Mouse (Mus musculus) liver, postnatal 0 days (tissue): ENCODE measurements around the gene Ntrk1. TPM values are rescaled to one million over a fixed set of nuclear protein-coding genes. Genes with fewer than 3 reads are reported as not detected.
A peak's percentile ranks its signal among the peaks of the same experiment; 100 is the strongest.

Source experiments
- ATAC-seq: fragments of 200-750 bp; cut with Nextera tagmentation; 2 replicates; pipeline ENCODE4 v1.8.0; 2017; ENCODE audit warnings: mild to moderate bottlenecking, moderate library complexity
- DNase-seq: peaks from one replicate; pipeline ENCODE4 v3.0.0-alpha.2; 2016
- H3K27ac ChIP-seq: fragments of 300-500 bp; sonication (generic); 2 replicates; pipeline ENCODE4 v1.5.1; 2014; ENCODE audit warnings: antibody characterized with exemption, moderate library complexity, mild to moderate bottlenecking, low read depth
- H3K27me3 ChIP-seq: fragments of 300-500 bp; sonication (generic); 2 replicates; pipeline ENCODE4 v1.6.1; 2014; ENCODE audit warnings: low read length, control low read depth, mixed read lengths; ENCODE audit not compliant: insufficient read depth
- H3K36me3 ChIP-seq: fragments of 300-500 bp; sonication (generic); replicated peaks from 2 replicates; pipeline ENCODE4 v1.6.1; 2014; ENCODE audit warnings: mild to moderate bottlenecking, control low read depth, low read length, moderate library complexity, mixed read lengths; ENCODE audit not compliant: insufficient read depth
- H3K4me1 ChIP-seq: fragments of 300-500 bp; sonication (generic); 2 replicates; pipeline ENCODE4 v1.6.1; 2014; ENCODE audit warnings: antibody characterized with exemption, mild to moderate bottlenecking, control low read depth; ENCODE audit not compliant: insufficient read depth
- H3K4me2 ChIP-seq: fragments of 300-500 bp; sonication (generic); 2 replicates; pipeline ENCODE4 v1.6.1; 2014; ENCODE audit warnings: low read depth, mild to moderate bottlenecking, low read length, moderate library complexity, mixed read lengths
- H3K4me3 ChIP-seq: fragments of 300-500 bp; sonication (generic); 2 replicates; pipeline ENCODE4 v1.5.1; 2014; ENCODE audit warnings: low read depth, low read length
- H3K9ac ChIP-seq: fragments of 300-500 bp; sonication (generic); replicated peaks from 2 replicates; pipeline ENCODE4 v1.6.1; 2014; ENCODE audit warnings: mild to moderate bottlenecking, moderate library complexity
- H3K9me3 ChIP-seq: fragments of 300-500 bp; sonication (generic); 2 replicates; pipeline ENCODE4 v1.6.1; 2016; ENCODE audit warnings: mild to moderate bottlenecking, control low read depth, low read length, mixed read lengths
- CTCF ChIP-seq: sonication (generic); IDR thresholded peaks from 2 replicates; pipeline ENCODE4 v1.5.1; 2016; ENCODE audit warnings: antibody characterized with exemption, low read depth
- EP300 ChIP-seq: IDR thresholded peaks from 2 replicates; pipeline ENCODE4 v1.6.1; 2016; ENCODE audit warnings: antibody characterized with exemption, low read depth, mild to moderate bottlenecking
- WGBS: fragments of 180-500 bp; shearing (Covaris S2); extraction: QIAGEN DNeasy Blood & Tissue Kit; methylation state at CpG from one replicate; pipeline ENCODE4 v1.1.7; 2014; ENCODE audit not compliant: insufficient replicate concordance; 5-methylcytosine and 5-hydroxymethylcytosine counted together
- polyA plus RNA-seq: library from polyadenylated mRNA; unstranded; fragments of >200 nt; fragmentation: Nextera tagmentation; extraction: Ambion mirVana; gene quantifications from 2 replicates; pipeline ENCODE4 v1.2.1, GENCODE M21; 2015

Gene Ntrk1
- polyA plus RNA-seq, 1 experiment from 2014 or later: 0.53 TPM

GRCm38 (mm10) chr3:87783282-87784023, 11.5 kb downstream of the Ntrk1 start:
- no peak overlapping the region for H3K4me2 ChIP-seq
- H3K9me3 ChIP-seq: no peaks in the 10 kb centered on the region
- H3K27me3 ChIP-seq: no peaks in the 10 kb centered on the region
- no peak overlapping the region for H3K27ac ChIP-seq
- H3K4me3 ChIP-seq: no peak overlapping the region
- DNase-seq: no peak
- WGBS: 84% methylated on average over 25 of the region's 25 CpGs
- no peak for ATAC-seq
- no peak for TF ChIP-seq CTCF
- no peak for TF ChIP-seq EP300
- H3K4me1 ChIP-seq: no peaks in the 10 kb centered on the region
- H3K36me3 ChIP-seq: no peaks in the 10 kb centered on the region
- no peak overlapping the region for H3K9ac ChIP-seq

DNA sequence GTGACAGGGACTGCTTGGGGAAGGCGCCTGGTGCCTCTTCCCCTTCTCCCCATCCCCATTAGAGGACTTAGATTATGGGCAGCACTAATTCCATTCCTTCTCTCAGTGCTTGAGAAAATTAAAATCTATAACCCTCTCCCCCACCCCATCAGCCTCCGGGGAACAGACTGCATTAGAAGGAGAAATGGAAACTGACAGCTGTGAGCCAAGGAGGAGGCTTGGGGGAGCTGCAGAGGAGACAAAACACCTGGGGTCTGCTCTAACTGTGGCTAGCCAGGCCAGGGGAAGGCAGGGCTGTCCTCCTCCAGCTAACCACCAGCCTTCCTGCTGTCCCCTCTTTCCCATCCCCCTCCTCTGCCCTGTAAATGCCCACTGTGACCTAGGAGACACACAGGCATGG, 15.9 kb downstream of the Ntrk1 start:
- Histone ChIP-seq H3K36me3 (no peaks in the 10 kb centered on the region), H3K4me2 (no peak overlapping the region), H3K4me1 (0 out of 2 replicates have a peak, but pooled peaks cover 2% of the 10 kb centered on the region), H3K9ac (no peak overlapping the region), H3K27ac (no peak overlapping the region), H3K4me3 (no peak overlapping the region), H3K27me3 (no peaks in the 10 kb centered on the region), H3K9me3 (no peaks in the 10 kb centered on the region)
- WGBS: 55% methylated on average over 2 of the region's 2 CpGs
- no peak for ATAC-seq
- DNase-seq: no peak
- TF ChIP-seq EP300 (no peak), CTCF (no peak)

DNA sequence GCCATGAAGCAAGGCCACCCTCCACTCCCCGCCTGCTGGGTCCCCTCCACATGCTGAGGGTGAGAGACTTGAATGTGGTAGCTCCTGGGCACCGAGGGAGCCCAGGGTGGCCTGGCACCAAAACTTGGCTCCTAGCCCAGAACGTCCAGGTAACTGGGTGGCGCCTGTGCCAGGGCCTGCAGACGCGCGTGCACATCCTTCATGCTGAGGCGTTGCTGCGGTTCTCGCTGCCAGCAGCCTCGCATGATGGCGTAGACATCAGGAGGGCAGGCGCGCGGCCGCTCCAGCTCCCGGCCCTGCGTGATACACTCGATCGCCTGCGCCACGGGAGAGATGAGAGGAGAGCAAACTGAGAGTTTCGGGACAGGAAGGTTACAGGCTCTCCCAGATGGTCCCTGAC, 16.7 kb downstream of the Ntrk1 start:
- 65% methylated on average over 23 of the region's 23 CpGs for WGBS
- no peak for DNase-seq
- no peak for ATAC-seq
- H3K27me3 ChIP-seq: no peaks in the 10 kb centered on the region
- no peak overlapping the region for H3K9ac ChIP-seq
- no peaks in the 10 kb centered on the region for H3K36me3 ChIP-seq
- H3K4me2 ChIP-seq: no peak overlapping the region
- H3K27ac ChIP-seq: no peak overlapping the region
- no peak overlapping the region for H3K4me3 ChIP-seq
- no peaks in the 10 kb centered on the region for H3K9me3 ChIP-seq
- peaks cover 5% of the 10 kb centered on the region; the same call in 1 of the 2 replicates for H3K4me1 ChIP-seq
- TF ChIP-seq CTCF (no peak), EP300 (no peak)

DNA sequence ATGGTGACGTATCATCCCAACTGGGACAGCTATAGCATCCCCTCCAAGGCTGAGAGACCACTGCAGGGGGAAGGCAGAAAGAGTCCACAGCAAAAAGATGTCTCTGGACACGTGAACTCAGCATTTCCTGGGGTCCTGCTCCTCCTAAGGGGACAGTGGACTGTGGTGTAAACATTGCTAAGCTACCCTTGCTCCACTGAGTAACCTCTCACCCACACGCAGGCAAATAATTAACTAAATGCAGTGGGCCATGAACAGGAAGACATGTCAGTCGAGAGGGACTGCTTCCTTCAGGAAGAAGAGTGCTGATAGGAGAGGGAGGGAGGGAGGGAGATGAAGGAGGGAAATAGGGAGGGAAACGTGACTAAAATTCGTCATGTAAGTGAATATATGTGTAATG, 23.9 kb downstream of the Ntrk1 start:
- H3K4me2 ChIP-seq: 0 out of 2 replicates have a peak overlapping the region, but pooled peaks have one; percentile 14
- peak overlapping the region; percentile 74 for H3K27ac ChIP-seq
- WGBS: 19% methylated on average over 6 of the region's 6 CpGs
- no peak overlapping the region for H3K9ac ChIP-seq
- H3K4me3 ChIP-seq: no peak overlapping the region
- ATAC-seq (peak; percentile 76), DNase-seq (peak; percentile 41)
- no peaks in the 10 kb centered on the region for H3K9me3 ChIP-seq
- H3K27me3 ChIP-seq: no peaks in the 10 kb centered on the region
- no peaks in the 10 kb centered on the region for H3K36me3 ChIP-seq
- TF ChIP-seq CTCF (no peak), EP300 (no peak)
- H3K4me1 ChIP-seq: peaks cover 20% of the 10 kb centered on the region

GRCm38 (mm10) chr3:87770280-87770679, 24.7 kb downstream of the Ntrk1 start:
- Histone ChIP-seq H3K27me3 (no peaks in the 10 kb centered on the region), H3K27ac (no peak overlapping the region), H3K36me3 (no peaks in the 10 kb centered on the region), H3K9me3 (no peaks in the 10 kb centered on the region), H3K4me2 (no peak overlapping the region), H3K4me1 (peaks cover 21% of the 10 kb centered on the region), H3K9ac (no peak overlapping the region), H3K4me3 (no peak overlapping the region)
- ATAC-seq (no peak), DNase-seq (peak; percentile 43)
- 2% methylated on average over 4 of the region's 4 CpGs for WGBS
- TF ChIP-seq EP300 (no peak), CTCF (peak; percentile 92)

DNA sequence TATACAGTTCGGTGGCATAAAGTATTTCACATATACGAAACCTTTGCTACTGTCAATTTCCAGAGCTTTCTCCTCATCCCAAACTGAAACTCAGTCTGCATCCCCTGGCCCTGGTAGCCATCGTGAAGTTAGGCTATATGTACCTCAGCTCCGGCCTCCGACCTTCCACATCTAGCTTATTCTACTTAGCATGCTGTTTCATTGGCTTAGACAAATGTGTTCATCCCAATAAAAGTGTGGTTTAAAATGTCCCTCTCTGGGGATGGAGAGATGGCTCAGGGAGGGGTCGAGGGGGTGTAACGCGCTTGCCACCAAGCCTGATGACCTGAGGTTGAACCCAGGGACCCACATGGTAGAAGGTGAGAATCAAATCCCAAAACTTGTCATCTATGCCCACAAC, 25.5 kb downstream of the Ntrk1 start:
- H3K36me3 ChIP-seq: no peaks in the 10 kb centered on the region
- DNase-seq: no peak
- H3K4me1 ChIP-seq: peaks cover 21% of the 10 kb centered on the region
- no peaks in the 10 kb centered on the region for H3K27me3 ChIP-seq
- TF ChIP-seq EP300 (no peak), CTCF (no peak)
- no peak overlapping the region for H3K4me3 ChIP-seq
- H3K27ac ChIP-seq: no peak overlapping the region
- no peak overlapping the region for H3K9ac ChIP-seq
- 65% methylated on average over 8 of the region's 8 CpGs for WGBS
- ATAC-seq: no peak
- H3K9me3 ChIP-seq: no peaks in the 10 kb centered on the region
- H3K4me2 ChIP-seq: no peak overlapping the region
